Mouse (Mus musculus) cerebellum, adult 9-10 months (tissue): ENCODE measurements around the gene Rhbdd2.
A peak's percentile ranks its signal among the peaks of the same experiment; 100 is the strongest.
"Not testable (repeated sequence)": the region's sequence is repeated elsewhere in the genome, so short reads cannot be mapped to it uniquely, and the experiment has no call there.

ENCODE experiments used
- DNase-seq: peaks from one replicate; pipeline ENCODE4 v3.0.0; 2022

Rhbdd2 gene

DNA sequence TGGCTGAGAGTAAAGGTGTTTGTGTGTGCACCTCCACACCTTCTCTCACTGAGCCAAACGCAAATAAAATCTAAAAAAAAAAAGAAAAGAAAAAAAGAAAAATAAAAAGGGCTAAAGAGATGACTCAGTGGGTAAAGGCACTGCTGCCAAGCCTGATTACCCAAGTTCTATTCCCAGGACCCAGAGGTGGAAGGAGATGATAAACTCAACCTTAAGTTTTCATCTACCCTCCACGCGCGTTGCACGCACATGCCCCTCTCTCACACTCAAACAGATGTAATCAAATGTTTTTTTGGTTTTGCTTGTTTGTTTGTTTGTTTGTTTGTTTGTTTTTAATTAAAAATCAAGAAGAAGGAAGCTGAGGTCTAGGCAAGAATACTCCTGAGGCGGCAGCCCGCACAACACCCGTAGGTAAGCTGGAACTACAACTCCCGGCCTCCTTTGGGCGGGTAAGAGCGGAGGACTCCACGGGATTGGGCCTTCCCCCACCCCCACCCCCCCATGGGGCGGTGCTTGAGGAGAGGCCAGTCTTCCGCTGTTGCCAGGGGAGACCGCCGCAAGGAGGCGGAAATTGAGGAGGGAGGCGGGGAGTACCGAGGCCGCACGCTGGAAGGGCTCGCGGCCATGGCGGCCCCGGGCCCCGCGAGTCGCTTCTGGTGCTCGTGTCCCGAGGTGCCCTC lies at the start of gene Rhbdd2:
Rhbdd2 (plus strand) TSS at position 502 of the 680 bp plus-strand sequence.
- peak; percentile 97 for DNase-seq

DNA sequence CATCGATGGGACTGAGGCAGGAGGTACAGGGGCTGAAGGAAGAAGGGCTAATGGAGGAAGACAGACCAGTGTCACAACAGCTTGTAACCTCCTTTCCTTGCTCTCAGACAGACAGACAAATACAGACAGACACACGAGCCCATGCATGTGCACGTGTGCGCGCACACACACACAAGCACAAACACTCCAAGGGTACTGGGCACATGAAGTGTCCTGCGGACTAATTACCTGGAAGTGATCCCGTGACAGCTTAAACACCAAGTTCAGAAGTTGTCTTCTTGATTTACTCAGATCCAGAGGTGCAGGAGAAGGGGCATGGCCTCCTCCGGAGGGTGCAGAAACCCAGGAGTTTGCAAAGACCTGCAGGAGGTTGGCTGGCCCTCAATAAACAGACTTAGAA lies 46.7 kb upstream of the Rhbdd2 start:
- DNase-seq: no peak

DNA sequence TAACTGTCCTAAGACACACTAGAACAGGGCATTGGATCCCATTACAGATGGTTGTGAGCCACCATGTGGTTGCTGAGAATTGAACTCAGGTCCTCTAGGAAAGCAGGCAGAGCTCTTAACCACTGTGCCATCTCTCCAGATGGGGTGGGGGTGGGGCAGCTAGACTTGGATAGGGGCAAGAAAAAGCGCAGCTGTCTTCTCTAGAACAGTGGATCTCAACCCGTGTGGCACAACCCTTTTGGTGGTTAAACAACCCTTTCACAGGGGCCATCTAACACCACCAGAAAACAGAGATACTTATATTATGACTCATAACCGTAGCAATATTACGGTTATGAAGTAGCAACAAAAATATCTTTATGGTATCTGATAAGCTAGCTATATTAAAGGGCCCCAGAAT lies 44.7 kb upstream of the Rhbdd2 start:
- DNase-seq: no peak

DNA sequence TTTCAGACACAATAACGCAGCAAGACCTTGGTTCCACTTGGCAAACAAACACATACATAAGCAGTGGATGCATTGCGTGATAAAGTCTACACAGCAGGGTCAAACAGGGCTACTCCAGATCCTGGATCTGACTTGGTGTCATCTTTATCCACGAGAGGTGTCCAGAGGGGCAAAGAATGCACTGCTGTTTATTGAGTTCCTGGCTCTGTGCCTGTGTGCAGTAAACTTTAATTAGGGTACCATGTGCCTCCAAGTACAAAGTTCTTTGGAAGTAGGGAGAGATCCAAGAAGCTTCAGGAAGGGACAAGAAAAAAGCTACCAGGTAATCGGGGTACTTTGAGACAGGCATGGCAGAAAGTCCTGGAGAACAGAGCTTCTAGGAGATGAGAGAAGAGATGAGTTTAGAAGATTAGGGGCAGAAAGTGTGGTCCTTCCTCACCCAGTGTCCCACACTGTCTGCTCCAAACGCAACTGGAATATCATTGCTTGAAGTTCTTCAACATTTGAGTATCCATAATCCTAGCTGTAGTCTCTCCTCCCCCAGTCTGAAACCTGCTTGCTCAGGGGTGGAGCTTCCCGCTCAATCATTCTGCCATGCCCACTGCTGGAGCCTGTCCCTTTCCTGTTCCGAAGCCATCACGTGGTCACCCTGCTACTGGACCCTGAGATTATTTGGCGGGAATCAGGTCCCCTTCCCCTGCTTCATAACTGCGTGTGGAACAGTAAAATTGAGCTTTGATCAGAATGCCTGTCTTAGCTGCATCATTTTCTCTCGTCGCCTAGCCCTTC lies 42.2 kb upstream of the Rhbdd2 start:
- no peak for DNase-seq

DNA sequence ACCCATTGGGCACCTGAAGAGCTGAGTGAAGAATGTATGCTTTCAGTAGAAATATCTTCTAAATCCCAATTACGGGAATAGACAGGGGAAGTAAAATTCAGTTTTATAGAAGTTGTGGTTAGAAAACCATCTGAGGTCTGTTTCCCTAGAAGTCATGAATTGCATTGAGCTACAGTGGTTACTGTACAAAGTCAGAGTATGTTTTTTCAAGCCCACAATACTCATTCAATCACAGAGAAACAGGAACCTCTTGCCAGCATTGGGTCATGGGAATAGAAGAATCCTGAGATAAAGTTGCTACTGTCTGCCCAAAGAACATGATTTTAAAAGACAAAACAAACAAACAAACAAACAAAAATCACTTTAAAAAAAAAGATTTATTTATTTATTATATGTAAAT lies 27.8 kb upstream of the Rhbdd2 start:
- DNase-seq: not testable (repeated sequence)

DNA sequence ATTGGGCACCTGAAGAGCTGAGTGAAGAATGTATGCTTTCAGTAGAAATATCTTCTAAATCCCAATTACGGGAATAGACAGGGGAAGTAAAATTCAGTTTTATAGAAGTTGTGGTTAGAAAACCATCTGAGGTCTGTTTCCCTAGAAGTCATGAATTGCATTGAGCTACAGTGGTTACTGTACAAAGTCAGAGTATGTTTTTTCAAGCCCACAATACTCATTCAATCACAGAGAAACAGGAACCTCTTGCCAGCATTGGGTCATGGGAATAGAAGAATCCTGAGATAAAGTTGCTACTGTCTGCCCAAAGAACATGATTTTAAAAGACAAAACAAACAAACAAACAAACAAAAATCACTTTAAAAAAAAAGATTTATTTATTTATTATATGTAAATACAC lies 25.7 kb upstream of the Rhbdd2 start:
- not testable (repeated sequence) for DNase-seq

DNA sequence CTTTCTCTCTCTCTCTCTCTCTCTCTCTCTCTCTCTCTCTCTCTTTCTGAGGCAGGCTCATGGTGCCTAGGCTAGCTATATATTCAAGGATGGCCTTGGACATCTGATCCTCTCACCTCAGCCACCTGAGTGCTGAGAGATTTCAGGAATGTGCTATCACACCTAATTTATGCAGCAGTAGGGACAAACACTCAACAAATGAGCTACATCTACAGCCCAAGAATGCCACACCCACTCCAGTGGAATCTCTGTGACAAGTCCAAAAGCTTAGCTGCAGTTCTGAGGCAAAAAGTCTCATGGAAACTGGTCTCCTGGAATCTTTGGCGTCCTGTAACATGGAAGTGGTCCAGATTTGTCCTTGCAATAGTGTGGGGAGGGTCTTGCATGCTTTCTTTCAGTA lies 24.8 kb upstream of the Rhbdd2 start:
- no peak for DNase-seq

DNA sequence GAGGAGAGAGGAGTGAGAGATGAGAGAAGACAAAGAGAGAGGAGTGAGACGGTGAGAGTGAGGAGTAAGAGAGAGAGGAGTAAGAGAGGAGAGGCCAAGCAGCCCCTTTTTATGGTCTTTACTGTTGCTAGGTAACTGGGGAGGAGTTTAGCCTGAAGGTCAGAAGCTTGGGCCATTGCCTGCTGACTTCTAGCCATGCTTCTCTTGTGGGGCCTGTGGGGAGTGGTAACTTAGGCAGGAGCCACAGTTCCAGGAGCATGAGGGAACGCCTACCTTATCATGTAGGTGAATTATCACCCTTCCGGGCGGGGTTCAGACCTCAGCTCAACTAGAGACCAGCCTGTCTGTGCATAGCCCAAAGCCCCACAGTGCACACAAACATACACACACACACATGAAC lies 22.6 kb upstream of the Rhbdd2 start:
- DNase-seq: no peak

DNA sequence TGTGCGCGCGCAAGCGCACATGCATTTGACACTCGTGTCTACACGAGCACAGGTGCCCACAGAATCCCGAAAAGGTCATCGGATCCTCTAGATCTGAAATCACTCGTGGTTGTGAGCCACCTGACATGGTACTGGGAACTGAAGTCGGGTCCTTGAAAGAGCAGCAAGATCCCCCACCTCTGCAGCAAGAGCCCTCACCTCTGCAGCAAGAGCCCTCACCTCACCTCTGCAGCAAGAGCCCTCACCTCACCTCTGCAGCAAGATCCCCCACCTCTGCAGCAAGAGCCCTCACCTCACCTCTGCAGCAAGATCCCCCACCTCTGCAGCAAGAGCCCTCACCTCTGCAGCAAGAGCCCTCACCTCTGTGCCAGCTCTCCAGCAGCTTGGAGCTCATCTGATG lies 12.7 kb upstream of the Rhbdd2 start:
- not testable (repeated sequence) for DNase-seq

DNA sequence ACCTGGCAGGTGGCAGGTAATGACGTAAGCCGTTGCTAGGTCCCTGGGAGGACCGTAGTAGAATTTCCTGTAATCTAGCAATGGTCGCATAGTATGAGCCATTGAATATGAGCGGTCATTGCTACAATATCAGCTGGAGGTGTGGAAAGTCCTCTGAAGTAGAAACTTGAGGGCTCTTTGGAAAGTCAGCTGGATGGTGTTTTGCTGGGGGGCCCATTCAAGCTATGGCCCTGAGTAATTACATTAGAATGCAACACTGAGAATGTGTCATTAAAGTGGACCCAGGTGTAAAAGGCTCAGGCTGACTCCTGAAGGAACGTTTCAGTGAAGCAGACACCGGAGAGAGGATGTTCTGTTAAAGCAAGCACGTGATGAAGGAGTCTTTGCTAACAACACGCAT lies 11.9 kb upstream of the Rhbdd2 start:
- DNase-seq: no peak

DNA sequence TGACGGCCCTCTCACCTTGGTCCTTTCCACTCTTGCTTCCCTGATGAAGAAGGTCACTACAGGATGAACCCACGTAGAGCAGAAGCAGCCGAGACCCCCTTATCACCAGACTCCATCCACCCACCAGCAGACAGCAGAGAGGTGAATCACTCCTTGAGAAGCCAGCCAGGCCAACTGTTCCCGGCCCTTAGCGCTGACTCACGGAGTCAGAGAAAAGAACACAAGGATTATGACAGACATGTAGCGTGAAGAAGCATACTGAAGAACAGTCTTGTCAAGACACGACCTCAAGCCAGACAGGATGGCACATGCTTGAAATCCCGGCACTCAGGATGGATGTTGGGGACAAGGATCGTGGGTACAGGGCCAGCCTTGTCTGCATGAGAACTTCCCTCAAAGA lies 10.7 kb upstream of the Rhbdd2 start:
- DNase-seq: no peak

DNA sequence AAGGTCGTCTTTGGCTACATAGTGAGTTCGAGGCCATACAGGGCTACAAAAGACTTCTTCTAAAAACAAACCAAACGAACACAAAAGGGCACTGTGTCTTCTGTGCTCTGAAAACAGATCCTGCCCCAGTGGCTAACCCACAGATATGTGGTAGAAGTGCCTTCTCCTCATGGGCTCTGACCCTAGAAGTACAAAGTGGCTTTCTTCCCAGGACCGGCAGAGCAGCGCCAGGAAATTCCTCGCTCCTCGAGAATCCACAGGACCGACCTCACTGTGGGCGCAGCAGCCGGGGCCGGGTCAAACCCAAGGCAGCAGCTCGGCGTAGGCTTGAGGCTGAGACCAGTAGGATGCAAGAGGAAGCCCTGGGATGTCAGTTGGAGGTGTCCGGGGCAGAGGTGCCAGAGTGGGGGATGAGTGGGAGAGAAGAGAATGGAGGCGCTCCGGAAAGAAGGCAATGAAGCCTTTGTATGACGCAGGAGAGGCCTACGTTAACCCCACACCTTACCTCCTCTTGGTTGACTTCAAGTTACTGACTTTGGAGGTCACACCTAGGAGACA lies 9.3 kb upstream of the Rhbdd2 start:
- DNase-seq: no peak

DNA sequence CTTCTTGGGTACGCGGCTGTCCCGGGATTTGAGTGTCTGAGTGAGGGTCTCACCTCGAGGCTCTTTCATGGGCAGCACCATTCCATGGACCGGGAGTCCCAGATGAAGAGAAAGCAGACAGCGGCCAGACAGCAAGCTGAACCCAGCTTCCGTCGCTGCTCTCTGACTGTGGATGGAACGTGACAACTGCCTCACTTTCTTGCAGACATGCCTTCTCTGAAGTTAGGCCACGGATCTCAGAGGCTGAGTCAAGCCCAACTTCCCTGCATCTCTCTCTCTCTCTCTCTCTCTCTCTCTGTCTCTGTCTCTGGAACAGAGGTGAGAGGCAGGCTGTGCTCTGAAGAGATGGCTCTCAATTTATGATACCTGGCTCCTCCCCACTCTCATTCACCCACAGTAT lies 3.5 kb upstream of the Rhbdd2 start:
- no peak for DNase-seq

DNA sequence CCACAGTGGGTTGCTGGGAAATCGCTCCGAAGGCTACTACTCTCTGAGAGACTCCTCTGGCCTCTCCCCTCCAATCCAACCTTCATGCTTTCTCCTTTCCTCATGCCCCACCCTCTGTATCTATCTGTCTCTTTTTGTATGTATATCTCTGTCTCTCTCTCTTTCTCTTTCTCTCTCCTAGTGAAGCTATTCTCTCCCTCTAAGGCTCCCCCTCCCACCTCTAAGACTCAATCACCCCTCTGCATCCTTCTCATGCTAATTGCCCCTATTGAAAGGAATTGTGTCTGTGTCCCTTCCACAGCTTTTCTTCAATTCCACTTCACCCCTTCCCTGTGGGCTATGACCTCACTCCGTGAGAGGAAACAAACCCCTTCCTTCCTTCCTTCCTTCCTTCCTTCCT lies 3.0 kb upstream of the Rhbdd2 start:
- DNase-seq: no peak

DNA sequence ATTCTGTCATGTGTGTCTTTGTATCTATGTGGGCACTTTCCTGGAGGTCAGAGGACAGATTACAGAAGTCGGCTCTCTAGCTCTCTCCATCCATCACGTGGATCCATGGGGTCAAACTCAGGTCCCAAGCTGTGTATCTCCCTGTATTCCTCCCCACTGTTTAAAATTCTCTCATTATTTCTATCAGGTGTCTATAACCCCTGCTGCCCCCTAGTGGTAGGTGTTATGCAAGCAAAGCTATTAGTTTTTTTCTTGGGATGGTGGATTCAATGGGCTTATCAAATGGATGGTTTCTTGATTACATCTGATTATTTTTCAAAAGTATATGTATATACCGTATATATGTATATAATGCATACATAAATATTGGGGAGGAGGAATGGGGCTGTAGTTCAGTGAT lies 1.8 kb upstream of the Rhbdd2 start:
- DNase-seq: peak; percentile 81

DNA sequence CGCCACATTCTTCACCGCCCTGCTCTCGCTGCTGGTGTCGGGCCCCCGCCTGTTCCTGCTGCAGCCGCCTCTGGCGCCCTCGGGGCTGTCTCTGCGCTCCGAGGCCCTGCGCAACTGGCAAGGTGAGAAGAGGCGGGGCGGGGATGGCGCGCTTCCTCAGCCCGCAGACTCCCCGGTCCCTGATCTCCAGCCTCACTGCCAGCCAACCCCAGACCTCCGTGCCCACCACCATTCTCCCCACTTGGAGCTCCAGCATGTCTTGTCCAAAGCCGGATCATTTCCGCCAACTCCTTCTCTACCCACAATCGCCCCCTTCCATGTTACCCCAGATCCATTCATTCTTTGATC lies 353 bp downstream of the Rhbdd2 start:
- DNase-seq: no peak

DNA sequence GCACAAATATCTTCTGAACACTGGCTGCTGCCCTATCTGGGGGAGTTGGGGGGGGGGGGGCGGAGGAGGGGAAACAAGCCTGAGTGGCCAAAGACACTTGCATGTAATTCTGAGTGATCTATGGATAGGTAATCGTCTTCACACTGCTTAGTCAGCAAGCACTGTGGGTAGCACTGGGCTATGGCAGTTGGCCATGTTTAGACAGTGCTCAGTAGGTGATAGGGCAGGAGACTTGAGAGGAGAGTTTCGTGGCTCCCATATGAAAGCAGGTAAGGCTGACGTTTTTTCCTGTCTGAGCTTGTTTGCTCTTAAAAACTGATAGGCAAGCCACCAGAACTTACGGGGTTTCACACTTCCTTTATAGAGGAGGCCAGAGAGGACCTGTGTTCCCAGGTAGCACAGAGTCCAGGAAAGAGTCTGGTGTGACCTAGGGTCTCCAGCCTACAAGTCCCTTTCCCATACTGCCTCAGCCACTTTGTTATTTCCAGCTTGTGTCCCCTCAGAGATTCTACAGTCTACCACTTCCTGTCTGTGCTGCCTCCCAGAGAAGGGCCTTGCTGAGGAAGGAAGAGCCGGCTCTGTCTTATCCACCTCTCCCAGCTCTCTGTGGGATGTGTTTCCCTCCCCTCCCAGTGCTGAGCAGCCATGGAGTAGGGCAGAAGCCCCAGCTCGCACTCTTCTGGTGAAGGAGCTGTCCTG lies 7.5 kb downstream of the Rhbdd2 start:
- no peak for DNase-seq

DNA sequence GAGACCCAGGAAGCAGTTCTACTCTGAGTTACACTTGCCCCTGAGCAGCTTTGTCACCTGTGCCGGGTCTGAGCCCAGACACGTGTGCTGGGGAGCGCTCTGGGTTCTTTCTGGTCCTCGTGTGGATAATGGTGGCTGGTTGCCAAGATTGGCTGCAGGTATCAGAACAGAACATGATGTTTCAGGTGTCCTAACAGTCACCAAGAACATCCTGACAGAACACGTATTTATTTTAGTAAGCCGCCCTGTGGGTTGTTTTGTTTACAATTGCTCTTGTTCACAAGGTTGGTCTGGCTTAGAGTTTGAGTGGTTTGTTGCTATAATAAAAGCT lies 8.0 kb downstream of the Rhbdd2 start:
- no peak for DNase-seq

DNA sequence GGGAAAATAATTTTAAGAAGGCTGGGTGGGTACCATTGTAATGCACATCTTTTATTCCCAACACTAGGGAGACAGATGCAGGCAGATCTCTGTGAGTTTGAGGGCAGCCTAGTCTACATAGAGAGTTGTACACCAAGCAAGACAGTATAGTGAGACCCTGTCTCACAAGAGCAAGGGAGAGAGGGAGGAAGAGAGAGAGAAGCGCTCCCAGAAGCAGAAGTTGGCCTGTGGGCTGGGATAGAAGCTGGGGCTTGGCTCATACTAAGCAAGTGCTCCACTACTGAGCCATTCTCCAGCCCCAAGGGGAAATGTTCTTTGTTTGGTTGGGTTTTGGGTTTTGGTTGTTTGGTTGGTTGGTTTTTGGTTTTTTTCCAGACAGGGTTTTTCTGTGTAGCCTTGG lies 8.6 kb downstream of the Rhbdd2 start:
- no peak for DNase-seq

DNA sequence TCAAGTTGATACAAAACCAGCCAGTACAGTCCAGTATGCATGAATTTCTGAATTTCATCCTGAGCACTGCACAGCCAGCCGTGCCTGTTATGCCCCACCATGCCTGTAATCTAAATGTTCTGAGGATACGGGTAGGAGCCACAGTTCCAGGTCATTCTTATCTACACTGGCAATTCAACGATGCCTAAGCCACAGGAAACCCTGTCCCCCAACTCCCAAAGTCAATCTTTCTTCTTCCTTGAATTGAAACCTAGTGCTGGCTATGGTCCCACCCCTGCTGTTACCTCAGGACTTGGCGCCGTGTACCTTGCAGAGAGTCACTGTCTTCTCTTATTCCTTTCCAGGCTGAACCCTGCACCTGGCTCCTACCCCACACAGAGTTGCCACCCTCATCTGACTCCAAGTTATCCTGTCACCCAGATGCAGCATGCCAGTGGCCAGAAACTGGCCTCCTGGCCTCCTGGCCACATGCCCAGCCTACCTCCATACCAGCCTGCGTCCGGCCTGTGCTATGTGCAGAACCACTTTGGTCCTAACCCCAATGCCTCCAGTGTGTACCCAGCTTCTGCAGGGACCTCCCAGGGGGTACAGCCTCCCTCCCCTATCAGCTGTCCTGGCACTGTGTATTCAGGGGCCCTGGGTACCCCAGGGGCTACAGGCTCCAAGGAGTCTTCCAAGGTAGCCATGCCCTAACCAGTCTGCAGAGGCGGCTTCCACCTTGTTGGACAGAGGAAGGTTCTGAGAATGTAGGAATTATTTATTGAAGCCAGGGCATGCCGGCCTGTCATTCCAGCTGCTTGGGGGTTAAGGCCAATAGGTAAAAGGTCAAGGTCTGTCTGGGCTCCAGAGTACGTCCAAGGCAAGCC lies 10.5 kb downstream of the Rhbdd2 start:
- no peak for DNase-seq

DNA sequence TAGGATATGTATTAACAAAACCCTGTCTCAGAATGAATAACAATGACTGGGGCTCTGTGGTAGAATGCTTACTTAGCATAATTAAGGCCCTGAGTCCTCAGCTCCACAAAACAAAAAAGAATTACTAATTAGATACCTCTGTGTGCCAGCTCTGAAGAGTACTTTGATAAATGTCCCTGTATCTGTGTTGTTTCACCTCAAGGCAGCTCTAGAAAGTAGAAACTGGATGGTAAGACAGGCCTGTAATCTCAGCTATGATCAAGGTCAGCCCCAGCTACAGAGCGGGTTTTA lies 11.1 kb downstream of the Rhbdd2 start:
- DNase-seq: no peak

DNA sequence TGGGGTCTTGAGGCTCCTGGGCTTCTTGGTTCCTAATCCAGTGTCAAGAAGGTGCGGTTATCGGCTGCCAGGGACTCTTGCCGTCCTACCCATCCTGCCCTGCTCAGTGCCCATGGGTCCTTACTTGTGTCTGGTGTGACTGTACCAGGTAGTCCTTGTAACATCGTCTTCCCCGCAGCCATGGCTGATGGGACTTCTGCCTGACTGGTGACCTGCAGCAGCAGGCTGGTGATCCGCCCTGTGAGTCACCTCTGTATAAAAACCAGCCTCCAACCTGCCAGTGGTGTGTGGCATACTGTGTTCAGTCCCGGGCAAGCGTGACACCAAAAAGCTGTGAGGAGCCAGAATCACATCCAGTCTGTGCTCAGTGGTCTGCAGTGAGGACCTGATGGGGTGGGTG lies 11.5 kb downstream of the Rhbdd2 start:
- no peak for DNase-seq

DNA sequence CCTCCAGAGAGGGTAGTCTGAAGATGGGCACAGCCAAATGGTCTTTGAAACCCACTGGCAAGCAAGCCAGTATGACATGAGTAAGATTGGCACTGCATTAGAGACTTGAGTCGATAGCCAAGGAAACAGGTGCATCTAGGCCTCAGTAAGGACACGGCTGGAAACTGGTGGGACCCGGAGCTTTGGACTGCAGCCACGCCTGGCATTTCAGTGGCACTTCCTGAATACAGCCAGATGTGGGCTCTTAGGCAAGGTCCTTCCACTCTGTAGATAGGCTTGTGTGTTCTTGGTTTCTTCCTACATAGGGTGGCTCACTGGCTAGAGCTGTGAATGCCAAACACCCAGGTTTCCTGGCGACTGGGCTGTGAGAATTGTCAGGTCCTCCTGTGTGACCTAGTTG lies 12.9 kb downstream of the Rhbdd2 start:
- no peak for DNase-seq
